Mouse (Mus musculus) lung, embryonic 14.5 days (tissue): ENCODE measurements around the gene Ankrd2. TPM values are rescaled to one million over a fixed set of nuclear protein-coding genes. Genes with fewer than 3 reads are reported as not detected.

Experiments used
- ATAC-seq: fragments of 200-750 bp; cut with Nextera tagmentation; 2 replicates; pipeline ENCODE4 v1.8.0; 2017; ENCODE audit warnings: mild to moderate bottlenecking, moderate TSS enrichment, moderate library complexity; ENCODE audit not compliant: insufficient read depth
- DNase-seq: peaks from one replicate; pipeline ENCODE4 v3.0.0-alpha.2; 2015
- H3K27ac ChIP-seq: fragments of 300-500 bp; sonication (generic); 2 replicates; pipeline ENCODE4 v1.5.1; 2014; ENCODE audit warnings: low read depth, mild to moderate bottlenecking, moderate library complexity
- H3K27me3 ChIP-seq: fragments of 300-500 bp; sonication (generic); 2 replicates; pipeline ENCODE4 v1.6.1; 2014; ENCODE audit warnings: low read length, control low read depth; ENCODE audit not compliant: insufficient read depth
- H3K36me3 ChIP-seq: fragments of 300-500 bp; sonication (generic); 2 replicates; pipeline ENCODE4 v1.6.1; 2014; ENCODE audit warnings: control low read depth; ENCODE audit not compliant: insufficient read depth
- H3K4me1 ChIP-seq: fragments of 300-500 bp; sonication (generic); 2 replicates; pipeline ENCODE4 v1.6.1; 2014; ENCODE audit warnings: antibody characterized with exemption, control low read depth; ENCODE audit not compliant: insufficient read depth
- H3K4me2 ChIP-seq: fragments of 300-500 bp; sonication (generic); 2 replicates; pipeline ENCODE4 v1.6.1; 2014; ENCODE audit warnings: mild to moderate bottlenecking
- H3K4me3 ChIP-seq: fragments of 300-500 bp; sonication (generic); 2 replicates; pipeline ENCODE4 v1.5.1; 2014; ENCODE audit warnings: low read depth, low read length
- H3K9ac ChIP-seq: fragments of 300-500 bp; sonication (generic); 2 replicates; pipeline ENCODE4 v1.6.1; 2014
- H3K9me3 ChIP-seq: fragments of 300-500 bp; sonication (generic); 2 replicates; pipeline ENCODE4 v1.6.1; 2016; ENCODE audit warnings: low read depth, low read length, control low read depth
- CTCF ChIP-seq: IDR thresholded peaks from 2 replicates; pipeline ENCODE4 v1.5.1; 2016; ENCODE audit warnings: antibody characterized with exemption, low read depth
- WGBS: fragments of 180-500 bp; shearing (Covaris S2); extraction: QIAGEN DNeasy Blood & Tissue Kit; methylation state at CpG from one replicate; pipeline ENCODE4 v1.1.7; 2014; 5-methylcytosine and 5-hydroxymethylcytosine counted together
- polyA plus RNA-seq: library from polyadenylated mRNA; unstranded; fragments of >200 nt; fragmentation: Nextera tagmentation; extraction: Ambion mirVana; gene quantifications from 2 replicates; pipeline ENCODE4 v1.2.1, GENCODE M21; 2014

The Ankrd2 gene
- polyA plus RNA-seq, 1 experiment from 2014 or later: 0.17 TPM

GRCm38 (mm10) chr19:42038310-42038709, 2.5 kb downstream of the Ankrd2 start:
- H3K27me3 ChIP-seq: no peaks in the 10 kb centered on the region
- DNase-seq (no peak), ATAC-seq (no peak)
- no peaks in the 10 kb centered on the region for H3K36me3 ChIP-seq
- WGBS: 86% methylated on average over 12 of the region's 12 CpGs
- H3K4me2 ChIP-seq: no peak overlapping the region
- no peak overlapping the region for H3K4me3 ChIP-seq
- no peaks in the 10 kb centered on the region for H3K4me1 ChIP-seq
- no peak overlapping the region for H3K9ac ChIP-seq
- no peak for TF ChIP-seq CTCF
- no peak overlapping the region for H3K27ac ChIP-seq
- no peaks in the 10 kb centered on the region for H3K9me3 ChIP-seq

GRCm38 (mm10) chr19:42043988-42044387, 8.2 kb downstream of the Ankrd2 start:
- Histone ChIP-seq H3K36me3 (no peaks in the 10 kb centered on the region), H3K9ac (no peak overlapping the region), H3K4me3 (no peak overlapping the region), H3K4me2 (no peak overlapping the region), H3K27me3 (no peaks in the 10 kb centered on the region), H3K27ac (no peak overlapping the region), H3K9me3 (no peaks in the 10 kb centered on the region), H3K4me1 (no peaks in the 10 kb centered on the region)
- ATAC-seq: no peak
- TF ChIP-seq CTCF: no peak
- no peak for DNase-seq
- WGBS: 95% methylated on average over 6 of the region's 6 CpGs

GRCm38 (mm10) chr19:42045269-42046102, 9.7 kb downstream of the Ankrd2 start, which contains the start of gene Hoga1:
Gene Hoga1, plus strand, starts transcription at chr19:42045610.
- ATAC-seq: peak; percentile 93
- no peaks in the 10 kb centered on the region for H3K4me1 ChIP-seq
- 19% methylated on average over 23 of the region's 23 CpGs for WGBS

GRCm38 (mm10) chr19:42050251-42050650, 14.5 kb downstream of the Ankrd2 start:
- Histone ChIP-seq H3K9me3 (no peaks in the 10 kb centered on the region), H3K27ac (no peak overlapping the region), H3K4me1 (no peaks in the 10 kb centered on the region), H3K9ac (no peak overlapping the region), H3K4me2 (no peak overlapping the region), H3K36me3 (no peaks in the 10 kb centered on the region), H3K4me3 (no peak overlapping the region), H3K27me3 (no peaks in the 10 kb centered on the region)
- ATAC-seq: no peak
- WGBS: 77% methylated on average over 1 of the region's 1 CpGs
- no peak for DNase-seq
- no peak for TF ChIP-seq CTCF

More at GRCm38 (mm10) chr19:42045269-42046102, 9.7 kb downstream of the Ankrd2 start, which contains the start of gene Hoga1:
- Histone ChIP-seq H3K9me3 (no peaks in the 10 kb centered on the region), H3K9ac (peak within 1 kb of the TSS; percentile 24), H3K36me3 (no peaks in the 10 kb centered on the region), H3K4me3 (peak within 1 kb of the TSS; percentile 33), H3K27ac (no peak within 1 kb of the TSS), H3K4me2 (peak within 1 kb of the TSS; percentile 61), H3K27me3 (no peaks in the 10 kb centered on the region)
- peak; percentile 89 for DNase-seq
- TF ChIP-seq CTCF: peak; percentile 91

- ATAC-seq: no peak
- Histone ChIP-seq H3K4me2 (no peak overlapping the region), H3K9ac (no peak overlapping the region), H3K27ac (no peak overlapping the region), H3K27me3 (no peaks in the 10 kb centered on the region), H3K36me3 (no peaks in the 10 kb centered on the region), H3K4me1 (no peaks in the 10 kb centered on the region), H3K9me3 (no peaks in the 10 kb centered on the region), H3K4me3 (no peak overlapping the region)
- no peak for TF ChIP-seq CTCF
- no peak for DNase-seq
- WGBS: 84% methylated on average over 3 of the region's 3 CpGs
Observed at GRCm38 (mm10) chr19:42051351-42051750, 15.6 kb downstream of the Ankrd2 start.

GRCm38 (mm10) chr19:42051948-42052347, 16.1 kb downstream of the Ankrd2 start, which contains the start of gene 4933411K16Rik:
Gene 4933411K16Rik, plus strand, starts transcription at chr19:42052248.
- ATAC-seq (no peak), DNase-seq (no peak)
- Histone ChIP-seq H3K4me2 (no peak within 1 kb of the TSS), H3K9me3 (no peaks in the 10 kb centered on the region), H3K4me3 (no peak within 1 kb of the TSS), H3K4me1 (no peaks in the 10 kb centered on the region), H3K36me3 (no peaks in the 10 kb centered on the region), H3K27ac (no peak within 1 kb of the TSS), H3K27me3 (no peaks in the 10 kb centered on the region), H3K9ac (no peak within 1 kb of the TSS)
- 68% methylated on average over 4 of the region's 4 CpGs for WGBS
- no peak for TF ChIP-seq CTCF

- no peaks in the 10 kb centered on the region for H3K9me3 ChIP-seq
- no peak overlapping the region for H3K27ac ChIP-seq
- no peak overlapping the region for H3K9ac ChIP-seq
- no peaks in the 10 kb centered on the region for H3K4me1 ChIP-seq
- H3K27me3 ChIP-seq: no peaks in the 10 kb centered on the region
- 66% methylated on average over 6 of the region's 6 CpGs for WGBS
- DNase-seq: peak; percentile 24
- TF ChIP-seq CTCF: no peak
- H3K36me3 ChIP-seq: no peaks in the 10 kb centered on the region
- ATAC-seq: no peak
- H3K4me3 ChIP-seq: no peak overlapping the region
- no peak overlapping the region for H3K4me2 ChIP-seq
Observed at GRCm38 (mm10) chr19:42054255-42054654, 18.5 kb downstream of the Ankrd2 start.
